Mouse (Mus musculus) thymus, adult 18-20 months (tissue): ENCODE data around the gene H1fx.
A peak's percentile ranks its signal among the peaks of the same experiment; 100 is the strongest.
"Not testable (repeated sequence)": the region's sequence is repeated elsewhere in the genome, so short reads cannot be mapped to it uniquely, and the experiment has no call there.

Source experiments
- DNase-seq, 2 experiments: peaks; one replicate each; pipeline ENCODE4 v3.0.0; 2022; ENCODE audit warnings: mixed read lengths in 2 of 2

H1fx gene

DNA sequence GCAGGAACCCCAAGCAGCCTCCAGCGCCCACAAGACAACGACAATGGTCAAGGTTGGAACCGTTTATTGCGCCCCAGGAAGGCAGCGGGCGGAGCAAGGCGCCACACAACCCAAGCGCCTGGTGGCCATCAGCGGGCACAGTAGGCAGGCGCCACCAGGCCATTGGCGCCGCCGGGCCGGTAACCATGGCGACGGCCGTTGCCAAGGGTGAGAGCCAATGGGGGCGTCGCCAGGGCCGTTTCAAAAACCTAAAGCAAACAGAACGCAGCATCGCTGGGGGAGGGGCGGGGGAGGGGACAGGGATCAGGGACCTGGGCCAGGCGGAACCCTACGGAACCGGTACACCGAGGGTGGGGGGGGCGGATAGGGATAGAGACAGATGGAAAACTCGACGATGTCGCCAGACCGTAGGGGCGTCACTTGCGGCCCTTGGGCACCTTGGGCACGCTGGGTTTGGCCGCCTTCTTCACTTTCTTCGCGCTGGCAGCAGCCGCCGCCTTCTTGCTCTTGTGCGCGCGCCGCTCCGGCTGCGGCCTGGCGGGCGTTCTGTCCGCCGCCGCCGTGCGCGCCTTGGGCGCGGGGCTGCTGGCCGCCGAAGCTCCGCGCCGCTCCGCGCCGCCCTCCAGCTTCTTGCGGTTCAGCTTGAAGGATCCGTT lies 935 bp downstream of the H1fx start:
- DNase-seq, result peak; percentile 9 to 22

DNA sequence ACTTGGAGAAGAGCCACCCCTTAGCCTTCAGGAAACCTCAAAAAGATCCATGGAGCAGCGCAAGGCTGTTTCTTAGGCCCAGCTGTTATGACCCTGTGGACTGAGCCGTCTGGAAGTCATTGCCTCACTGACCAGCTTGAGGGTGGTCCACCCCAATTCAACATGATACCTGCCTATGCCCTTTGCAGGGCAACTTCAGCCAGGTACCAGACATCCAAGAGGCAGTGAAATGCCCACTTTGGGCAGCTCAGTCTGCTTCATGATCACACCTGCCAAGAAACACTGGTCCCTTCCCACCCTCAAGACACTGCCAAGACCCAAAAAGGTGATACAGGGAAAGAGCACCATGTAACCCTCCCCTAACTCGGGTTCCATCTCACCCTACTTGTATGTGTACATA lies 1.7 kb downstream of the H1fx start:
- DNase-seq, result no peak

DNA sequence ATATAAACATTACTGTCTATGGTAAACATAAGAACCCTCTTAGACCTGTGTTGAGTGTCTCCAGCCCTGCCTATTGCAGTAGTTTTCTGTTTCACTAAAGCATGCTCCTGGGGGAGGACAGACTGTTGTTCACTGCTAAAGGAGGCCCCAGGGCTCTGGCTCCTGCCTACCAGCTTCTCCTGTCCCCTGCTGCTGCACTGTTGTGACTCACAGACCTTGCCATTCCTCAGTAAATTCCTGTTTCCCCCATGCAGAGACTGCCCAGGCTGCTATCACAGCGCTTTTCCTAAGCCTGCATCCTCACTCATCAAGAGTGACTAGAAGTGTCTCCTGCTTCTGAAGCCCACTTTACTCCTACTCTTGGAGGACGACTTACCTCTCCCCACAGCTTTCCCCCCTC lies 11.4 kb downstream of the H1fx start:
- no peak for DNase-seq

DNA sequence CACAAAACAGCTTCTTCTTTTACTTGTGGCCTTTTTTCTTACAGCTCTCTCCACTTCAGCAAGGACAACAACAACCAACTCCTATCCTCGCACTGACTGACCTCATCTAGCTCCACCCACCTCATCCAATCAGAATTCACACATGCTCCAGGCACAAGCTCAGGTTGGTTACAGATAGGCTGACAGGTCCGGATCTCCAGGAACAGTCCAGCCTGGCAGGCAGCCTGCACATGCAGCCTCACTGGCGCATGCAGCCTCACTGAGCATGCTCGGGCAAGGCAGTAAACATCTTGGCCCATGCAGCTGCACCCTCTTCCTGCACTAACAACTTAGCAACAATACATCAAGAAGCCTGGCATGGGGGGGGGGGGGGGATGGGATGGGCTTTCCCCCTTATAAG lies 19.0 kb downstream of the H1fx start:
- not testable (repeated sequence) for DNase-seq

DNA sequence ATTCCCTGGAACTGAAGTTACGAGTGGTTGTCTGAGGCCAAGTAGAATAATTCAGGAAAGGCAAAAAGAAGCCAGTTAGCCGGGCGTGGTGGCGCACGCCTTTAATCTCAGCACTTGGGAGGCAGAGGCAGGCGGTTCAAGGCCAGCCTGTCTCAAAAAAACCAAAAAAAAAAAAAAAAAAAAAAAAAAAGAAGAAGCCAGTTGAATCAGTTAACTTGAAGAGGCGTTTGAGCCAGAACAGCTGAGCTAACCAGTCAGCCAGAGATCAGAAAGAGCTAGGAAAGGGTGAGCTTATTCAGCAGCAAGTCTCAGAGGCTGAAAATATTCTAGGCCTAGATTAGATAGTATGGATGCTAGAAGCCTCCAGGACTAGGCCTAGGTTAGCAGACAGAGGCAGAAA lies 39.3 kb downstream of the H1fx start:
- DNase-seq, result no peak

DNA sequence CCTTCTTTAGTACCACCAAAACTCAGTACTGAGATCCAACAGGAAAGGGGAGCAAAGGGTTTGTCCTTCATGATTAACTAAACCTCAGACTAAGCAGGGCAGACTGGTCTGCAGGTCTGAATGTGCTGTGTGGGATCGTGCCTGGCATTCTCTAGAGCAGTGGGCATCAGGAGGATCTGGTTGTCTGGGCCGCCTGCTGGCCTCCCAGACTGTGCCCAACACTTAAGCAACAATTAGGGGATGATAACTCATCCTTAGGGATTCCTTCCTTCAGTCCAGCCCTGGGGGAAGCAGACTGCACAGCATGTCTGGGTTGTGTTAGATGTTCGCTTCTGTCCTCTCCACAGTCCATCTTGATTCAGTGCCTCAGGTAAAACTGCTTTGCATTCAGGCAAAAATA lies 42.5 kb downstream of the H1fx start:
- DNase-seq, result no peak

DNA sequence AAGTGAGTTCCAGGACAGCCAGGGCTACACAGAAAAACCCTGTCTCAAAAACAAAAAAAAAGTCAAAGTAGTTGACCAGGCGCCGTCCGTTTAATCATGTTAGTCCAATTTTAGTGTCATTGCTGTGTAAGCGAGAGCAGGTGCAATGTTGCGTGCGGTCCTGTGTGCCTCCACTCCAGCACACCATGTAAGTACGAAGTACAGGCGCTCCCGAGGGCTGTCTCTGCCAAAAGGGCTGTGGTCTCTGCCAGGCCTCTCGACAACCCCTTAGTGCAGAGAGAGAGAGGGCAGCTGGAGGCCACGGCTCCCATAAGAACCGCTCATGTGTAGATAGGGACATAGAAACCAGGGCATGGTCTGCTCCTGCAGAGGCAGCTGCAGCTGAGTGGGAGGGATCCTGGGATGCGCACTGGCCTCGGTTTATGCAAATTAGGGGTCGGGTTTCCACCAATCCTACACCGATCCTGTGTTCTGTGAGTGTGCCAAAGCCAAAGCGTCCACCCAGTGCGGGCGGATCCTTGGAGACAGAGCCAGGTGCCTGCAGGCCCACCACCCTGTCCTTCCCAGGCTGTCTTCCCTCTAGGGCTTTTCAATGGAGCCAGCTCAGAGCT lies 44.2 kb downstream of the H1fx start:
- DNase-seq, result no peak

DNA sequence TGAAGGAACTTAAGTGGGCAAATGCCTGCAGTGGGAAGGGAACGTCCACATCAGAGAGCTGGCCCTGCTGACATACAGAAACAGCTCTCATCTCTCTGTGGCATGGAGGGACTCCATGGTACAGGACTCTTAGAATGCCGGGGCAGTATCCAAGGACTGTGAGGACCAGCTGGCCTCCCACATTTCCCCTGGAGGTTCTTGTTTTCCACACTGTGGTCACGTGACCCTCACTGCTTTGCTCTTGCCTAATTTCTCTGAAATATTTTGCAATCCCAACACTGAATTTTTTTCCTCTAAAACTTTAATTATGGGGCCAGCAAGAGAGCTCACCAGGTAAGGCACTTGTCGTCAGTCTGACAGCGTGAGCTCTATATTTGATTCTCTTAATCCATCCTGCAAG lies 46.4 kb downstream of the H1fx start:
- DNase-seq, result no peak
